Mouse (Mus musculus): Measurements from ENCODE around the gene Lad1. TPM values are rescaled to one million over a fixed set of nuclear protein-coding genes. Genes with fewer than 3 reads are reported as not detected.

Gene Lad1
- total RNA-seq (2021) = not detected
- long read RNA-seq, experiment 1 = 0 reads
- long read RNA-seq, experiment 2 = 0 reads

DNA sequence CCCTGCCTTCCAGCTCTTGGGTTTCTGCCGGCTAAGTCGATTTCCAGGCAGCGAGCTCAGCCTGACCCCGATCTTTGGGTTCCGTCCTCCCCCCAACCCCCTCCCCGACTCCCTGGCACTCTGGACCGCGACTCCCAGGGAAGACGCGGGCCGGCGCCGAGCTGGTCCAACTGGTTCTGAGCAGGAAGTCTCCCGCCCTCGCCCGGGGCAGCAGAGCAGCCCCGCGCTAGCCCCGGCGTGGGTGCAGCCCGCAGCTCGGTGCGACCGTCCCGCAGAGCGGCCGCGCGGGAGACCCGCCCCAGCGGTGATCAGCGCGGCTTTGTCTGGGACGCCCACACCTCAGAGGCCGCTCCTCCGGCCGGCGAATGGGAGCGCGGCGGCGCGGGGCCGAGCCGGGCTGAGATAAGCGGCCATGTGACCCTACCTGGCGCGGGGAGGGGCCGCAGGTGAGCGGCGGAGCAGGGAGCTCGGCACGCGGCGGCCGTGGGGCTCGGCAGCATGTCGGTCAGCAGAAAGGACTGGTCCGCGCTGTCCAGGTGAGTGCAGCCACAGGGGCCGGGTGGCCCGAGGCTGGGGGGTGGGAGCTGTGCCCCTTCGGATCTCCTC, at the start of gene Lad1:
TSS of gene Lad1 (plus strand) at position 118 of the 606 bp plus-strand sequence.
- DNase-seq = no peak
- intact Hi-C loops (cut with DNase I) = no loop called here

DNA sequence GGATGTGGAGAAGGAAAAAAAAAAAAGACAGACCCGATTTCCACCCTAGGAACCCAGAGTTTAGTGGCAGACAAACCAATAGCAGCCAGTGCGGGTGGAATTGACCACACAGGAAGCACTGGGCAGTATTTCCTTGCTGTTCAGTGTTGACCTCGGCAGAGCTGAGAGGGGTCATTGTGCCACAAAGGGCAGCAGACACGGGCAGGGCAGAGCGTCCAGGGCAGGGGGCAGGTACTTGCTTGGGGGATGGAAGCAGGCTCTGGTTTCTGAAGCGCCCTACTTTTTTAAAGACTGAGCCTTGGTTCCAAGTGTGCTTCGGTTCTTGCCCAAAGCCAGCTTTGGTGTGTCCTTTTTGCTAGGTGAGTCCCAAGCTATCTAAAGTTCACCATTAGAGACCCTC, 48.2 kb upstream of the Lad1 start:
- intact Hi-C loops (cut with DNase I) = no loop called here
- DNase-seq = no peak

DNA sequence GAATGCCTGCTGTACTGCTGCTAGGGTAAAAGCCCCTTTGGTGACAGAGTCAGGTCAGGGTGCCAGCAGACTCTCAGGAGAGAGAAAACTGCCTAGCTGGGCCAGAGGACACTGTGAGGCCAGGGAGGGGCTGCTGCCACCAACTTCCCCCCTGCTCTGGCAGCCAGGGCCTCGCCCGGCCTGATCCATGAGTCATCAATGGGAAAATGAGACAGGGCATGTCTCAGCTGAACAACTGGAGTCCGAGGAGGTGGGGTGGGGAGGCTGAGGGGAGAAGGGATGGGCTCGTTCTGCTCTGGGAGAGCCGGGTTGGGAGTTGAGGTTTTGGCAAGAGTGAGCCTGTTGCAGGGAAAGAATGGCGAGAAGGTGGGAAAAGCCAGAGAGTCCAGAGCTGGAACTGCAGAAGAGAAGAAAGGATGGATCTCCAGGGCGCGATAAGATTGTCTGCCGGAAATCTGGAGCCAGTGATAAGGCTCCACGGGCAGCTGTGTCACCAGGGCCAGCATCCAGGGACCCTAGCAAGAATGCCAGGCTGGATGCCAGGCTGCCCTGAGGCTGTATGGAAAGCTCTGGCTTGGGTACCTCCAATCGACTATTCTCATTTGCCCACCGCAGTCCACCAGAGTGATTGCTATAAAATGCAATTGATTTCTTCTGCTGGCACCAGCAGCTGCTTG, 47.4 kb upstream of the Lad1 start:
- peak in 1 of 2 experiments; percentile 65 for DNase-seq
- intact Hi-C loops (cut with DNase I) = no loop called here

DNA sequence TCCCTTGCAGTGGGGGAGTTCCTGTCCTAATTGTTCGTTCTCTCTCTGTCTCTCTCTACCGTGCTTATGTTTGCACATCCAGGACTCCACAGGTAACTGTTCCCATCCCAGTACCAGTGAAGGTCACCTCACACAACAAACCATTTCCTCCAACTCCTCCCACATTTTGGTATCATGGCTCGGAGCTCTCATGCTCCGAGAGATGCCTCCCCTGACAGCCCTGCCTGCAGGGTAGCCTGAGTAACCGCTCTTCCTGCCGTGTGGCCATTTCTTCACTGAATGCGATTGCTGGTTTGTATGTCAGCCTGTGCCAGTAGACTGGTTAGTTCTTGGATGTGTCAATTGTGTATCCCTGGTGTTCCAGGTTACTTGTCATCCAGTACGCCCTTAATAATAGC, 46.8 kb upstream of the Lad1 start:
- no peak for DNase-seq
- intact Hi-C loops (cut with DNase I) = no loop called here

DNA sequence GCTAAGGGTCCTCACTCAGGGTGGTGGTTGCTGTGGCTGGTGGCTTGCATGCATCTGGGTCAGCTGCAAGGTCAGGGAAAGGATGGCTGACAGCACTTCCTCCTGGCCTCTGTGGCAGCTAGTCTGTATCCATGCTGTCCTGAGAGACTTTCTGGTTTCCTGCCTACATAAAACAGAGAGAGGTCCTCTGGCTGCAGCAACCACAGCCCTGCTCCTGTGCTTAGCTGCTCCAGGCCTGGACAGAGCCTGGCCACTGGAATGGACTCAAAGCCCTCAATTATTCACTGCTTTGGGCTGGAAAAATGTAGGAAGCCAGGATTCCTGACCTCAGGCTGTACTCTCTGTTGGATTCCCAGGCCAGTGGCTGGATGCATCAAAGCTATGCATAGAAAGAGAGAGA, 41.8 kb upstream of the Lad1 start:
- intact Hi-C loops (cut with DNase I) = no loop called here
- DNase-seq = no peak

DNA sequence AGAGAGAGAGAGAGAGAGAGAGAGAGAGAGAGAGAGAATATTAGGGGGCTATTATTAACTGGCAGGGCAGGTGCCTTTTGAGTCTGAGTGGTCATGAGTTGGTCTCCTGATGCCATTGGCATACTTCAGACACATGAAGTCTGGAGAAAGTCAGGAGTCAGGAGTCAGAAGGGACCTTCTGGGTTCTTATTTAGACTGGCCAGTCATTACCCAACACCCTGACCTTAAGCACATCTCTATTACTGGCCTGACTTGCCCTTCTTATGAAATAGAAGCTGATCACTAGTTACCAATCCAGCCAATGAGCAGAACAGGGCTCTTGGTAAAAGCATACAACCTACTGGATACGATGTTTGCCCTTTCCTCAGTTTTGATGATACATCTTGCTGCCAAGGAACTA, 41.4 kb upstream of the Lad1 start:
- DNase-seq = no peak
- intact Hi-C loops (cut with DNase I) = no loop called here

DNA sequence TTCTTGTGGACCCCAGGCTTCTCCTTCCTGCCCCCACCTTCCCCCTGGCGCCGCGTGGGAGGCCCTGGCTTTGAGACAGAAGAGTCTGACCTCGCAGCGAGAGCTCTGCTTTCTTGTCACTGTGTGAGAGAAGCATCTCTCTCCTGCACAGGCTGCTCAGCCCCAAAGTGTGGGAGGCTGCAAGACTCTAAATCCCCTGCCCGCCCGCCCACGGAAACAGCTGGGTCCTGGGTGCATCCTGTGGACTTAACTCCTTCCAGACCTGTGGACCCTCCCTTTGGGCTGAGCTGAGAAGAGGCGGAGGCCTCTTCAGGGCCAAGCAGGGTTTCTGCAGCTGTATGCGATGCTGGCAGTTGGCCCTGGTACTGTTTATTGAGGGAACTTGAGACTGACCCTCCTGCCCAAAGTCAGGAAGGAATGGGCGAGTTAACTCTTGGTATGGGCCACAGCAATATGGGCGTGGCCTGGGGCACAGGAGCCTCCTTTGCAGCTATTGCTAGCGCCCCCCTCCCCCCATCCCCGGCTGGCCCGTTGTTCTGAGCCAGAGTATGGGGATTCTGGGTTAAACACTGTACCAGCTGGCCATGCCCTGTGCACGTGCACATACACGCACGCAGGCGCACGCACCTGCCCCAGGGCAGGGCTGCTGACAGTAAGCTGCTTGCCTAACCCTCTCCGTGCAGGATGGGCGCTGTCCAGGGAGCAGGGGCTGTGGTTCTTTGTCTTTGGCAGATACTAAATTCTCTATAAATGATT, 39.4 kb upstream of the Lad1 start, which contains the start of gene Tnni1:
TSS of gene Tnni1 (plus strand) at position 655 of the 756 bp plus-strand sequence.
- peak in 1 of 2 experiments; percentile 47 for DNase-seq
- intact Hi-C loops (cut with DNase I) = no loop called here

DNA sequence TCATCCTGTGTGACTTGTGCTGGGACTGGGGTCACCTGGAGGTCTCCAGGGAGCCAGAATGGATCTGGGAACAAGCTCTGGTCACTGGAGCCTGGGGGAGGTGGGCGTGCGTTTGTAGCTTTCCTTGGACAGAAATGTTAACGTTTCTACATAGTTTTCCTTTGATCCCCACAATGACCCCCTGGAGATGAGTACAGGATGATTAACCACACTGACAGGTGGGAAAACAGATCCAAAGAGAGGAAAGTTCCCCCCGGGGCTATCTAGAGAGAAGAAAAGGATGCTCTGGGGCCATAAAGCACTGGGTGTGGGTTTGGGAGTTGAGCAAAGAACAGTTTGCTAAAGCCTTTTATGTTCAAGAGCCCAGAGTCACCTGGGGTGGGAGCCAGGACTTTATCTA, 37.7 kb upstream of the Lad1 start:
- DNase-seq = no peak
- intact Hi-C loops (cut with DNase I) = loop anchor here (1.0 to 2.0 kb wide), 2 partner anchors 27 to 62 kb away; no protein-coding TSS in a partner anchor

DNA sequence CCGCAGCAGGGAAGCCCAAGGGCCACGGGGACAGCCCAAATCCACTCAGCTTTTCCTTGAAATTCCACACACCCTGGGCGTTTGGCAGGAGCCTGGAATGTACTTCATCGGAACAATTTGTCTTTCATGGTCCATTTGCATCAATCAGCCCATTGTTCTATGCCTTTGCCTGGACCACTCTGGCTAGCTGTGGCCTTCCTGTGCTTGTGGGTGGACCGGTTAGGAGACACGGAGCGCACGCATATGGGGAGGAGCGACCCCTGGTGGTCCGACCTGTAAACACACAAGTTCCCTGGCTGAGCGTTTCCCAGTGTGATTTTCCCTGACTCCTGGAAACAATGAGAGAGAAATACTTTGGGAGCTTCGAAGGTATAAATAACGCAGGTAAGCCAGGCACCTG, 37.2 kb upstream of the Lad1 start:
- intact Hi-C loops (cut with DNase I) = loop anchor here (1.0 to 2.0 kb wide), 2 partner anchors 28 to 62 kb away; no protein-coding TSS in a partner anchor
- peak; percentile 71 to 75 for DNase-seq

DNA sequence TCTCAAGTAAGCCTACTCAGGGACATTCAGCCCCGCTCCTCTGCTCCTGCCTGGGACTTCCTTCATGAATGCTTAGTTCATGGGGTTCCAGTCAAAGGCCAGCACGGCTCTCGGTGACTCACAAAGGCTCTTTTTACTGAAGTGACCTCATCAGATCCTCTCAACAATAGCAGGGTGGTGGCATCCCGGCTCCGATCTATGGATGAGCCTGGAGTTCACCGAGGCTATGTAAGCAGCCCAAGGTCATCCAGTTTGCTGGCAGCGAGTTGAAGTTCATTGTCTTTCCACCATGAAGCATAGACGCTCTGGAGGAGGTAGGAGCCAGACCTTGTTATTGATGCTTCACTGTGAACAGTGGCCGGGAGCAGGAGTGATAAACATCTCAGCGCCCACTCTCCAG, 35.6 kb upstream of the Lad1 start:
- intact Hi-C loops (cut with DNase I) = no loop called here
- DNase-seq = no peak

DNA sequence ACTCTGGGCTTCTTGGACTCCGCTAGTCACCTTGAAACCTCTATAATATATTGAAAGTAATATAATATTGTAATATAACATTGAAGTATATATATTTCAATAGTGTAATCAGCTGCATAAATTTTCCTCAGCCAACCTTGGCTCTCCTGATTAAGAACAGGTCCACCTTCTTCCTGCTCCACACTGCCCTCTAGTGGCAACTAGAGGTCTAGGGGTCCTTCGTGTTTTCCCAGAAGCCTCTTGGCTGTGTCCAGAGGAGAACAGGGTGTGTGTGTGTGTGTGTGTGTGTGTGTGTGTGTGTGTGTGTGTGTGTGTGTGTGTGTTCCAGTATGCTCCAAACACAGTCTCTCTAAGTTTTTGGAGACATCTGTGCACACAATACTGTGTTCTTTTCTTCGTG, 30.6 kb upstream of the Lad1 start:
- DNase-seq = peak in 1 of 2 experiments; percentile 73
- intact Hi-C loops (cut with DNase I) = no loop called here

DNA sequence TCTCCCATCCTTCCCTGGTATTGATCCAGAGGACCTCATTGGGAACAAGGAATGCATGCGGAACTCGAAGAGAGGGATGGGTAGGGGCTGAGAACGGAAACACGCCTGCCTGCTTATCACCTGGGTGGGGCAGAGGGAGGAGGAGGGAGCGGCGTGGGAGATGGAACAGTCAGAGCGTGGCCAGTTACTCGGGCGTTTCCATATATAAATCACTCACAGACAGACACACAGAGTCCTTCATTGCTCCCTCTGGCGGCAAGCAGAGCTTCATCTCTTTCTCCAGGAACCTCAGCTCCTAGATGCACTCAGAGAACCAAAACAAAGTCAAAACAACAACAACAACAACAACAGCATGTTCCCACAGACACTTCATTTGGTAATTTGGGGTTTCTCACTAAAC, 29.7 kb upstream of the Lad1 start:
- DNase-seq = no peak
- intact Hi-C loops (cut with DNase I) = no loop called here

DNA sequence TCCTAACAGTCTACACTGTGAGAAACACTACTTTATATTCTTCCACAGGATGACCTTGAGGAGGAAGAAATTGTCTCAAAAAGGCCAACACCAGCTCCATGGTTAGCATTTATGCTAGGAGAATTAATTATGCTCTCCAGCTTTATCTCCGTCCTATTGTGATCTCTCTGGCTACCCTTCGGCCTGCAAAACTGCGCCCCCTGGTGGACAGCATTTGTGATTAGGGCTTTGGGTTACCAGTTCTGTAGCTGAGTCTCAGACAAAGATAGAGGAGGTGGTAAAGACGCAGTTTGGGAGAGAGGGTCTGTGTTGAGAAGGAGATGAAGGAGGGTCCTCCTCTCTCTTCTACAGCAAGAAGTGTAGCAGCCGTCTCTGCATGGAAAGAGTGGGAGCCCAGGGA, 28.6 kb upstream of the Lad1 start:
- peak in 1 of 2 experiments; percentile 65 for DNase-seq
- intact Hi-C loops (cut with DNase I) = no loop called here

DNA sequence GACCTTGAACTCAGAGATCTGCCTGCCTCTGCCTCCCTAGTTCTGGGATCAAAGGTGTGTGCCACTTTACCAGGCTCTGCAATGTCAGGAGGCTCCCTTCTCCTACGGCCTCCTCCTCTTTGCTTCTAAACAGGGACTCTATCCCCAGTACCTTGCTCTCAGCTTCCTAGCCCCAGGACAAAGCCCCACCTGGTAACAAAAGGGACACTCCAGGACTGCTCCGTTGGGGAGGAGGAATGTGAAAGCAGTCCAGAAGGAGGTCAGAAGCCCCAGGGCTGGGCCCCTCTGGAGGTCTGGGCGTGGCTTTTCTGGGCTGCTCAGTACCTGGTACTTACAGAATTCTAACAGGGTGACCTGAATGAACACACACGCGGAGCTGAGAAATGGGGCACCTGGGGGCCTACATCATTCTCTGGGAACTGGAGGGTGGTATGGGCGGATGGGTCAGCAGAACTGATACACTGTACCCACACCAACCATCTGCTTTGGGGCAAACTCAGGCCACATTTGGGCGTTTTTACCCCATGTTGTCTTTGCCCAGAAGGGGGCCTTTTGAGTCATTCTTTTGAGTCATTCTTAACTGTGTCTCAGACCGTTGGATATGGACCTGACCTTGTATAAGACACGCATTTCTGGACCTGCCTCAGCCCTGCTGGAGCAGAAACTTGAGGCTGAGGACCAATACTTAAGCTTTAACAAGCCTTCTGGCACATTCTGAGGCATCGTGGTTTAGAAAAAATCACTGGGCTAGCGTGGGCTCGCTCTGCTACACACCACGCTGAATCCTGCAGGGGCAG, 26.1 kb upstream of the Lad1 start:
- intact Hi-C loops (cut with DNase I) = no loop called here
- DNase-seq = no peak

DNA sequence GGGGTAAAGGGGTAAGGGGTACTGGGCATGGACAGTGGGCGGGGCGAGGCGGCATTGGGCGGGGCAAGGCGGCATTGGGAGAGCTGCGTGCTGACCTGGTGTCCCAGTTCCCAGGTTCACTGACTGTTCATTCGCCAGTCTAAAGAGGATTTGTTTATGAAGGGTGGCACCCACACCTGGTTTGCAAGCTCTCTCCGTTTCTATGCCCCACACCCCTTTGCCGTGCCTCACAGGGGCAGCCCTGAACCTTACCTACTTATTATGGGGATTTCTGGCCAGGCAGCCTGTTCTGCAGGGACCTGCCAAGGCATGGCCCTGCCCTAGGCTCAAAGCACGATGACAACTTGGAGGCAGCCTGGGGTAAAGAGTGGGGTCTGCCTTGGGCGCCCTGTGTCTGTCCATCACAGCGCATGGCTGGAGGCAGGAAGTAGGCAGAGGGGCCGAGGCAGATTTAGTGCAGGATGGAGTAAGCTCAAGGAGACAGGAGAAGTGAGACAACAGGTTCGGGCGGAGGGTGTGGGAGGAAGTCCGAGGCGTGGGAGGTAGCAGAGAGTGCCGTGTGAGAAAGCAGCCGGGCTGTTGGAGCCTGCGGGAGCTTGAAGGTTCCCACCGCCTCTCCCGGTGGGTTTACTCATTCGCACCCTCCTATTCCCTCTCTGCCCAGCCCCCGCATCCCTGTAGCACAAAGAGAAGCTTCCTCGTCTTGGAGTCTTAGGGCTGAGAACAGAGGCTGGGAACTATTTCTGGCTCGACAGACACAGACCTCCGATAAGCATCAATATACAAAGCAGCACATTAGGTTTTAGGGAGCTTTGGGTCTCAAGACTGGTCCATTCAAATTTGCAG, 24.8 kb upstream of the Lad1 start:
- DNase-seq = no peak
- intact Hi-C loops (cut with DNase I) = no loop called here

DNA sequence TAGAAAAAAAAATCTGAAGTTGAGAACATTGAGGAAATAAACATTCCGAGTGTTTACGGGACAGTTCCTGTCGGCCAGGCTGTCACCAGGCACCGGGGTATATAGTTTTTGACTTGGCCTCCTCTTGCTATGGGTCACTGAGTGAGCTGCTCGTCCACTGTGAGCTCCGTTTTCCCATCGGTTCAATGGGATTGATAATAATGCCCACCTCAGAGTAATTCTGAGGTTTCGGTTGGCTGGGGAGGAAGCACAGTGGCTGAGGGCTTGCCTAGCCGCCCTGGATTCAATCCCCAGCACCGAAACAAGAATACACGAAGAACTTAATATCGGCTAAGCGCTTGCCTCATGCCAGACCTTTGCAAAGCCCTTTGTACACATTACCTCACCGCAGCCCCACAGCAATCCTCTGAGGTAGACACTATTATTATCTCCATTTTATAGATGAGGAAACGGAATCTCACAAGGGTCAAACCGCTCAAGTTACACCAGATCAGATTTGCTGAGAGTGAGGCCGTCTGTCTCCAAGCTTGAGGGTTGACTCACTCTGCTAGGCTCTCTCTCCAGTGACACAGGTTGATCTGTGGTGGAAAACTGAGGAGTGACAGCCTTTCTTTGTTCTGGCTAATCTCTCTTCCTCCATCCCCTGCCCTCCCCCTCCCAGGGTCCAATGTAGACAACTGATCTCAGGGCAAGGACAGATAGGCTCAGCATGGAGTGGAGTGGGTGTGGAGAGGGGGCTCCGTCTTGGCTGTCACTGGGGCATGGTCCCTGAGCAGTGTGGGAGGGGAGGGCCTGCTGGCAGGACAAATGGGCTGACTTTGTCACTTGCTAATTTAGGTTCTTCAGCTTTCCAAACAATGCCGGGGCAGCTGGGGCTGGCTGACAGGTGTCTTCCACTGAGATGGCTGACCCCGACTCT, 23.9 kb upstream of the Lad1 start:
- intact Hi-C loops (cut with DNase I) = no loop called here
- no peak for DNase-seq

DNA sequence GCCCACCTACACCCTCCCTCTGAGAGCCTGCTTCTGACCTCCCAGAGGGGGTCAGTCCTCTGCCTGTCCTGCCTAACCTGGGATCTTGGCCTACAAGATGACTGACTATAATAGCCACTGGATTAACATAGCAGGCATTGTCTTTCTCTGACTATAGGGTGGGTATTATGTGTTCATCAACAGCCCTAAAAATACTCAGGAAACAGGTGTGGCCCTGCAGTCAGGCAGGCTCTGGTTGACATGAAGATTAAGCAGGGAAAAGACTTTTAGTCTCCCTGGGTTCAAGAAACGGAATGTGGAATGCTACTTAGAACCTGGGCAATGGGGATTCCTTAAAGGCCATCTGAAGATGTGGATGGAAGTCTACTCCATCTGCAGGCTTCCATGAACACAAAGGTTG, 19.9 kb upstream of the Lad1 start:
- intact Hi-C loops (cut with DNase I) = no loop called here
- DNase-seq = no peak

DNA sequence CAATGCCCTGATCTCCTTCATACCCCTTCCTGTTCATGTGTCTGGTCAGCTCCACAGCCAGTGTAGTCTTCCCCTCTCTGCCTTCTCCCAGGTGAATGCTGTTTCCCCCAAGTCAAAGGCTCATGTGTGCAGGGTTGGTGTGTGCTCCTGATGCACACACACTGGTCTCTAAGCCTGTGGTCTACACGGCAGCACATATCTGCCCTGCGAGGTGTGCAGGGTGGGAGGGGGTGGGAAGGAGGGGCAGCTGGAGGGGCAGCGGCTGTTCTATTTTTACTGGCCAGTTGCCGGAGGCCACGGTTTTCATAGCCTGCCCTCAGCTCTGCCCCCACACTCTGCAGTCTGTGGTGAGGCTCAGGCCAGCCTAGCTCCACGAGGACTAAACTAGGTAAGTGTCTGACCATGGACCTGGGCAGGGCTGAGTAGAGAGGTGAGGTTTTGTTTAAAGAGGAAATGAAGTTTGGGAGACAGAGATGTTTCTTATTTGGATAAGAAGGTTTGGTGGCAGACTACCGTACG, 19.2 kb upstream of the Lad1 start:
- DNase-seq = no peak

More for the DNA sequence above, 19.2 kb upstream of the Lad1 start:
- intact Hi-C loops (cut with DNase I) = no loop called here

Data from gastrocnemius, postnatal 36 days (tissue).